Mouse (Mus musculus): ENCODE results near the gene Olfr1330. TPM values are rescaled to one million over a fixed set of nuclear protein-coding genes. Genes with fewer than 3 reads are reported as not detected.

The Olfr1330 gene
- total RNA-seq (2023) = not detected

GRCm38 (mm10) chr4:118888297-118888696 lies at the start of gene Olfr1330:
TSS of gene Olfr1330 (plus strand) at chr4:118888597.

GRCm38 (mm10) chr4:118864349-118864748 lies 24.0 kb upstream of the Olfr1330 start, which contains the start of gene Olfr1331:
TSS of gene Olfr1331 (plus strand) at chr4:118864649.

GRCm38 (mm10) chr4:118917365-118917764 lies 29.0 kb downstream of the Olfr1330 start, which contains the start of gene Olfr1329:
TSS of gene Olfr1329 (minus strand) at chr4:118917465.

GRCm38 (mm10) chr4:118938512-118938911 lies 50.1 kb downstream of the Olfr1330 start, which contains the start of gene Olfr1328:
TSS of gene Olfr1328 (minus strand) at chr4:118938612.

Other genes starting within 250 kb of the Olfr1330 start
- gene Olfr62, start 229.6 kb upstream of the Olfr1330 start, total RNA-seq (2023) = not detected
- gene Olfr1342, start 195.8 kb upstream of the Olfr1330 start, total RNA-seq (2023) = not detected
- gene Olfr1341, start 185.1 kb upstream of the Olfr1330 start, total RNA-seq (2023) = not detected
- not detected for gene Olfr1340, start 168.5 kb upstream of the Olfr1330 start, total RNA-seq (2023)
- not detected for gene Olfr1339, start 156.4 kb upstream of the Olfr1330 start, total RNA-seq (2023)
- not detected for gene Olfr1338, start 129.9 kb upstream of the Olfr1330 start, total RNA-seq (2023)
- gene Olfr1337, start 106.0 kb upstream of the Olfr1330 start, total RNA-seq (2023) = not detected
- not detected for gene Olfr1335, start 78.7 kb upstream of the Olfr1330 start, total RNA-seq (2023)
- gene Olfr1333, start 52.3 kb upstream of the Olfr1330 start, total RNA-seq (2023) = not detected
- not detected for gene Olfr1331, start 23.9 kb upstream of the Olfr1330 start, total RNA-seq (2023)
- gene Olfr1329, start 28.9 kb downstream of the Olfr1330 start, total RNA-seq (2023) = not detected
- gene Olfr1328, start 50.0 kb downstream of the Olfr1330 start, total RNA-seq (2023) = not detected
- gene Lao1, start 73.0 kb downstream of the Olfr1330 start, total RNA-seq (2023) = not detected
- gene Slc2a1, start 220.1 kb downstream of the Olfr1330 start, total RNA-seq (2023) = 10 to 100 TPM; 30.0 to 30.1 TPM